Mouse (Mus musculus) brain, embryonic 14.5 days (tissue): ENCODE results near the gene Cd180.

Experiments
- CTCF ChIP-seq: fragments of 200-500 bp; IDR thresholded peaks from 2 replicates; pipeline ENCODE4 v1.5.1; 2012; ENCODE audit warnings: inconsistent platforms, mild to moderate bottlenecking, moderate library complexity, borderline replicate concordance; ENCODE audit not compliant: insufficient read depth, insufficient read length; ENCODE audit errors: extremely low read depth
- POLR2A ChIP-seq: fragments of 200-500 bp; IDR thresholded peaks from 2 replicates; pipeline ENCODE4 v1.6.1; 2012; ENCODE audit warnings: mild to moderate bottlenecking, inconsistent platforms, borderline replicate concordance; ENCODE audit not compliant: poor library complexity, insufficient read depth, insufficient read length, severe bottlenecking; ENCODE audit errors: extremely low read depth

- TF ChIP-seq POLR2A: no peak
- TF ChIP-seq CTCF: no peak
Observed at GRCm38 (mm10) chr13:102689201-102690090, 3.9 kb upstream of the Cd180 start.
